Mouse (Mus musculus) cortical plate, adult 2 months (tissue): ENCODE data around the gene Etl4.
"Not testable (repeated sequence)": the region's sequence is repeated elsewhere in the genome, so short reads cannot be mapped to it uniquely, and the experiment has no call there.

ENCODE experiments used
- CTCF ChIP-seq: fragments of 200-500 bp; IDR thresholded peaks from 2 replicates; pipeline ENCODE4 v1.5.1; 2011; ENCODE audit warnings: mild to moderate bottlenecking, control low read depth, low read length; ENCODE audit not compliant: insufficient read depth; ENCODE audit errors: extremely low read depth
- POLR2A ChIP-seq: fragments of 200-500 bp; IDR thresholded peaks from 2 replicates; pipeline ENCODE4 v1.6.1; 2011; ENCODE audit warnings: mild to moderate bottlenecking, low read length, control low read depth; ENCODE audit not compliant: insufficient read depth; ENCODE audit errors: extremely low read depth

- TF ChIP-seq CTCF, POLR2A: not testable (repeated sequence)
Measured at GRCm38 (mm10) chr2:20187223-20187622, 277.6 kb downstream of the Etl4 start.
